Mouse (Mus musculus): Measurements from ENCODE around the gene Slc7a5.

Gene Slc7a5

GRCm38 (mm10) chr8:121879712-121880111 is 27.8 kb downstream of the Slc7a5 start:
- DNase-seq, result no peak

DNA sequence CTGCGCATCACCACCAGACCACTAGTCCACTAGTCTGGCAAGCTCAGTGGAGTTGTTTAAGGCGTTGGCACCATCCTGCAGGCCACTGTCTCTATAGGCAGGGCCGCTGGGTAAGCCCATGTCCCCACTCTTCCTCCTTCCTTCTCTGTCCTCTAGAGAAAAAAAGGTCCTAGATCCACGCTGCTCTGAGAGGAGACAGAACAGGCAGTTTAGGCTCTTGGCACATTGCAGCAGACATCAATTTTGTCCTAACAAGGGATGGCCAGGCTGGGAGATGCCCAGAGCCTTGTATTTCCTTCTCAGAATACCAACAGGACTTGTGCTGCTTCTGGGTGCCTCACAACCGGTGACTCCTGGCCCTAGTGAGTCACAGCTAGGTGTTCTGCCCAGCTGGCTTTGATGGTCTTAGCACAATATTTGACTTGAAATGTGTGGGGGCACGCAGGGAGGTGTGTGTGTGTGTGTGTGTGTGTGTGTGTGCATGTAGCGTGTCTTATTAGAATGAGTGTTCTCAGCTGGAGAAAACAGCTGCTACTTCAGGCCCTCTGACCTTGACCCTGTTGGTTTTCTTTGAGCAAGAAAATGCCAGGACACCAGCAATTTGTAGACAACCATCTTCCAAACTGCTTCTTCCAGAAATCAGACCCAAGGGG is 29.5 kb downstream of the Slc7a5 start:
- DNase-seq, result no peak

DNA sequence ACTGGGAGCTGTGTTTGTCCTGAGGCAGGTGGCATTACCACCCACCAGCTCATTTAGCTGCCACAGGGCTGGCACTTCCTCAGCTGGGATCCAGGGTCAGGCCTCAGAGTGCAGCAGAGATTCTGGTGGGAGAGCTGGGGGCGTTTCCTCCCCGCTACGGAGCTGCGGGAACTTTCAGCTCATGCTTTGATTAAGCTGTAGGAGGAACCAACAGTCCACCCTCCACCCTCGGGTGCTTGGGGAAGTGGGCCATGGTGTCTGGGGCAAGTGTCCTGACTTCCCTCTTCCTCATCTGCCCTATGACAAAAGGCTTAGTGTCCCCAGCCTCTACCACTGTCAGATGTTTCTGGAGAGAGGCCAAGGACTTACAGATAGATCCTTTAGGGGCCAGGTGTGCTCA is 30.3 kb downstream of the Slc7a5 start:
- no peak for DNase-seq

DNA sequence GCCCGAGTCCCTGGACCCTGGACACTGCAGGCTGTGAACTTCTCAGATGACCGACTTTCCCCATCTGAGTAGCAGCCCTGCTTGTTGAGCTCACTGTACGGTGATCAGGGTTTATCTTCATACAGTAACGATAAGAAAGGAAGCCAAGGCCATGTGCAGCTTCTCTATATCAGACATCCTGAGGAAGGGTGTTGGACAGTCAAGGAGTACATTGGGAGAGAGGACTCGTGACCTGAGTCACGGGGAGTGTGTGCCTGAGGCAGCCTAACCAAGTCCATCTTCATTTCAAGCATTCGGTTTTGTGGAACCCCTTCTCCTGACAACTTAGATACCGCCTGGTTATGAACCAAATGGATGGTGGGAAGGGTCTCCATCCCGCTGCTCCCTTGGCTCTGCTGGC is 32.0 kb downstream of the Slc7a5 start:
- no peak for DNase-seq

- no peak for DNase-seq
Observed at GRCm38 (mm10) chr8:121875045-121875444, 32.4 kb downstream of the Slc7a5 start.

DNA sequence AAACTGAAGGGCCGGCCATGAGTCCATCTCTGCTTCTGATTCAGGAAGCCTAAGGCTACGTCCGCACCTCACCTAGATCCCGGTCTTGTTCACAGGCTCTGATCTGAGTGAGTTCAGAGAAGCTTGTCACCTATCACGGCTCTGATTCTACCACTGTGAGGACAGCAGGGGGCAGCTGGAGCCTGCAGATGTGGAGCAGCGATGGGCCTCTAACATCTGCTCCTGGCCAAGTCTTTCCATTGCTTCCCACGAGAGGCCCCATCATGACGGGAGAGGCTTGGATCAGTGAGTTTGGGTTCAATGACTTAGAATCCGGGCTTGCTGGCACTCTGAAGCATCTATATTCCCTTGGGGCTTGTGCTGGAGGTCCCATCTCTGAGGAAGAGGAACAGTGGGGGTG is 33.5 kb downstream of the Slc7a5 start:
- no peak for DNase-seq

GRCm38 (mm10) chr8:121871833-121872440 is 35.6 kb downstream of the Slc7a5 start:
- DNase-seq, result no peak

DNA sequence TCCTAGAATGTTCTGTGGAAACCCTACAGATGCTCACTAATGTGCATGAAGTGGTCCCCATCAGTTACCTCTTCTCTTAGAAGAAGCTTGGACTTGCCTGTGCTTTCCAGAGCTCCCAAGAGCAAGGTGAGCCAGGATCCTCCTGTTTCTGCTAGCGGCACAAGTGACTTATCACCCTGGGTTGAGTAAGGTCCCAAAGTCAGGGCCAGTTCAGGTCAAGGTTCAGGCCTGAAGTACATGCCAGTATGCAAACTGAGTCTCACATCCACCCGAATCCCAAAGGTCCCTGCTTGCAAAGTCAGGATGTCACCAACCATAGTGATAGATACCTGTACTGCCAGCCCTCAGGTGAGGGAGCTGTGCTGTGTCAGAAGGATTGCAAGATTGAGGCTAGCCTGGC is 37.3 kb downstream of the Slc7a5 start:
- no peak for DNase-seq

GRCm38 (mm10) chr8:121868896-121869295 is 38.6 kb downstream of the Slc7a5 start:
- no peak for DNase-seq

DNA sequence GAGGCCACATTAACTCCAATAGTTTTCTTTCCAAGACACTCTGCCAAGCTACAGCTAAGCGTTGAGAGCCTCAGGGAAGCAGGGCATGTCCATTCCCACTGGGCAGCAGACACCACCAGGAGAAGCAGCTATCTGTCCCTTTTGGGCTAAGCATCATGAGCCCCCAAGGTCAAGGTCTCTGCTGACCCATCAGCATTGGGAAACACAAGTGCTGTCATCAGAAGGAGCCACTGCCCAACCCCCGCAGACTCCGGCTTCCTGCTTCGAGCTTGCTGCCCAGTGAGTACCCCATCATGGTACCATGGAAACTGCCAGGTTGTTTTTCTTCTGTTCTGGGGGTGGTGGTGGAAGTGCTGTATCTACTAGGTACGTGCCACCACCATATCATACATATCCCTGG is 39.3 kb downstream of the Slc7a5 start:
- no peak for DNase-seq

DNA sequence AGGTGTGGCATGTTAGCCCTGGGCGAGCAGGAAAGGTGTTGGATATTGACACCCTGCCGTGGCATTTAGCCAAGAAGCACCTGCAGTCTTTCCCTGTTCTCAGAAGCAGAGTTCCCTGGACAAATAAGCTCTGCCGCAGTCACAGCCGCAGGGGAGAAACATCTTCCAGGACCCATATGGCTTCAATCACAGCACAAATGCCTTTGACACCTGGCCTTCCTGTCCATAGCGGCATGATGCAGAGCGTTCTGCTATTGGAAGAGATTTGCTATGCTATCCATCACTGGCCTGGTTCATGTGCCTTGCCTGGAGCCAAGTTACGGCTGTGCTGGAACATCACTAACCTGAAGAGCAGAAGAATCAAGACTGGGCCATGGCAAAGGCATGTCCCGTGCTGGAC is 42.1 kb downstream of the Slc7a5 start:
- DNase-seq, result no peak

DNA sequence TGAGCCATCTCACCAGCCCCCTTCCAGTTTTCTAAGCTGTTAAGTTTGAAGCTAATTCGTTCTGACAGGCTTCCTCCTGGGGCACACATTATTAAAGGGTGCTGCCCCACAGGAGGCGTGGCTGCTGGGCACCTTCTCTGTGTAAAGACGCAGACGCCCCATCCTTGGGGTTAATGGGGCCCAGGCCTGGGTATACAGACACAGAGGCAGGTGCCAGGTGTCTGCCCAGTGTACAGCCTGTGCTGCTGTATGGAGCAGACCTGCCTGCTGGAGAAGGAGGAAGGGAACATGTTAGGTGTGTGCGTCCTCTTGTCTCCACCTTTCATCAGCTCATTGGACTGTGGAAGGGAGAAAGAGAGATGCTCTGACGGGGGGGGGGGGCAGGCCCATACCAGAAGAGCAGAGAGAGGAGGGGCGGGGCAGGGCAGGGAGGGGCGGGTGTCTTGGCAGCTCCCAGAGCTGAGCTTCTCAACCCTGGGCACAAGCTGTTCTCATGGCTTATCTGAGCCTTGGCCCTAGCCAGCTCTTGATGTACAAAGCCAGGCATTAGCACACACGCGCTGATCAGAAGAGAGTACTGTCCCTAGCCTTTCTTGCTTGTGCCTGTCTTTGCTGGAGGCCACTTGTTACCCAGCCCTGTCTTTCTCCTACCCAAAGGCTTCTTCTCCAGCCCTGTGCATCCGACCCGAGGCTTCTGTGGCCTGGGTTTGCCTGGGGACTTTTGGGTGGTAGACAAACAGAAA is 45.5 kb downstream of the Slc7a5 start:
- DNase-seq, result peak; percentile 64 to 76

GRCm38 (mm10) chr8:121861276-121861675 is 46.2 kb downstream of the Slc7a5 start:
- peak in 1 of 2 experiments; percentile 18 for DNase-seq

DNA sequence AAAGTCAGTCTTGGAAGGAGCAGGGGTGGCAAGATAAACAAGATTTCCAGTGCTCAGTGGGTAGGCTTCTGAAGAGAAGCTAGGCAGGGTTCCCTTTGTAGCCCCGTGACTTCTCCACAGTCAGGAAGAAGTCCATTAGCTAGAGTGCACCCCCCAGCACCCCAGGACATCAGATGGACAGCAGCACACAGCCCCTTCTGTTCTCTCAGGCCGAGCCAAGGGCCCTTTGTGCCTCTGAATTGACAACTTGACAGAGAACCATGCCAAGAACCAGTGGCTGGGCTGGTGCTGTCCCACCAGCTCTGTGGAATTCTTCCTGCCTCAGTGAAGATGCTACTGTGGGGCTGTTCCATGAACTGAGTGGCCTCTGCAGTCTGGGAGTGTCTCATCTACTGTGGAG is 49.7 kb downstream of the Slc7a5 start:
- no peak for DNase-seq

DNA sequence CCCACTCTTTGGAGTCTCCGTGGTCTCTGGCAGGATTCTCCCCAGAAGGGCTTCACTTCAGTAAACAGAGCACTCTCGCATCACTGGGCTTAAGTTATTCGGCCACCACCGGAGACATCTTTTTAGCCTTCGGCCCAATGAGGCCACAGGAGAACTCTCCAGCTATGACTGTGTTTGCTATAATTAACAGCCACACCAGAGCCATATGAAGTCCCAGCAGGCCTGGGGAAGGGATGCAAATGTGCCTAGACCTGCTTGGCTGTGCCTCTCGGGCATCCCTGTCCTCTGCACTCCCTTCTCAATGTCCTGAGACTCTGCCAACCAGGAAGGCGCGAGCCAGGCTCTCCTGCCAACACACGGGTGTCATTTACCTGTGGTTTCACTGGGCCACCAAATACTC is 50.2 kb downstream of the Slc7a5 start:
- peak; percentile 91 to 95 for DNase-seq

- DNase-seq, result no peak
Observed at GRCm38 (mm10) chr8:121856071-121856746, 51.3 kb downstream of the Slc7a5 start.

- no peak for DNase-seq
Observed at GRCm38 (mm10) chr8:121853586-121853985, 53.9 kb downstream of the Slc7a5 start.

GRCm38 (mm10) chr8:121852464-121852863 is 55.0 kb downstream of the Slc7a5 start:
- no peak for DNase-seq

GRCm38 (mm10) chr8:121851716-121852115 is 55.8 kb downstream of the Slc7a5 start:
- DNase-seq, result no peak

- DNase-seq, result peak; percentile 97 to 98
Observed at GRCm38 (mm10) chr8:121850821-121851470, 56.5 kb downstream of the Slc7a5 start.

DNA sequence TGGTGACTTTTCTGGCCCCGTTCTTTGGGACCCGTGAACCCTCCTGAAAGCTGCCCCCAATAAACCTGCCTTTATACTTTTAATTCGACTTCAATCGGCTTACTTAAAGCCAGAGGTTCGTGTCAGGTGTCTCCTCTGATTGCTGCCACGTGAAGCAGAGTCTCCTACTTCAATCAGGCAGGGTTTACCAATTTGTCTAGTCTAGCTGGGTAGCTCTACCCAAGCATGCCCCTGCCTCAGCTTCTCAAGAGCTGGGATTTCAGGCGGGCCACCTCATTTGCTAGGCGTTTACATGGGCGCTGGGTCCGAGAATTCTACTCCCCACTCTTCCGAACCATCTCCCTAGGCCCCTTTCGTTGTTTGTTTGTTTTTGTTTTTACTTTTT is 57.1 kb downstream of the Slc7a5 start:
- no peak for DNase-seq

GRCm38 (mm10) chr8:121850018-121850417 is 57.5 kb downstream of the Slc7a5 start:
- DNase-seq, result peak; percentile 77 to 84

GRCm38 (mm10) chr8:121849303-121849702 is 58.2 kb downstream of the Slc7a5 start:
- no peak for DNase-seq
